Mouse (Mus musculus) macrophage (primary cell): ENCODE results near the gene Ctnnal1. TPM values are rescaled to one million over a fixed set of nuclear protein-coding genes. Genes with fewer than 3 reads are reported as not detected.

Experiments used
- H3K27ac ChIP-seq: fragments of 350-480 bp; formaldehyde crosslinking; 2 replicates; pipeline ENCODE4 v1.9.0; 2021
- H3K36me3 ChIP-seq: fragments of 350-480 bp; formaldehyde crosslinking; 2 replicates; pipeline ENCODE4 v1.9.0; 2021; ENCODE audit errors: inconsistent target
- H3K4me3 ChIP-seq: fragments of 350-480 bp; formaldehyde crosslinking; 2 replicates; pipeline ENCODE4 v1.9.0; 2021; ENCODE audit errors: inconsistent target
- H3K79me2 ChIP-seq: fragments of 350-480 bp; formaldehyde crosslinking; 2 replicates; pipeline ENCODE4 v1.9.0; 2021; ENCODE audit errors: inconsistent target
- whole genome bisulfite sequencing: methylation state at CpG from one replicate; pipeline ENCODE4 v1.1.7; 2026; ENCODE audit warnings: inconsistent platforms; ENCODE audit not compliant: missing documents; 5-methylcytosine and 5-hydroxymethylcytosine counted together
- polyA plus RNA-seq: library from polyadenylated mRNA; stranded (reverse); fragments of 250-400 nt; gene quantifications from 3 replicates; pipeline ENCODE4 v1.2.4, GENCODE M21; 2018; ENCODE audit warnings: inconsistent platforms

Ctnnal1 gene
- polyA plus RNA-seq, 1 experiment from 2014 or later = 0.23 TPM

- no peak overlapping the region for H3K27ac ChIP-seq
- no peak overlapping the region for H3K4me3 ChIP-seq
- no peaks in the 10 kb centered on the region for H3K36me3 ChIP-seq
- H3K79me2 ChIP-seq = no peaks in the 10 kb centered on the region
- 89% methylated on average over 12 of the region's 12 CpGs for WGBS
Measured at GRCm38 (mm10) chr4:56845896-56846533, 19.0 kb downstream of the Ctnnal1 start.

DNA sequence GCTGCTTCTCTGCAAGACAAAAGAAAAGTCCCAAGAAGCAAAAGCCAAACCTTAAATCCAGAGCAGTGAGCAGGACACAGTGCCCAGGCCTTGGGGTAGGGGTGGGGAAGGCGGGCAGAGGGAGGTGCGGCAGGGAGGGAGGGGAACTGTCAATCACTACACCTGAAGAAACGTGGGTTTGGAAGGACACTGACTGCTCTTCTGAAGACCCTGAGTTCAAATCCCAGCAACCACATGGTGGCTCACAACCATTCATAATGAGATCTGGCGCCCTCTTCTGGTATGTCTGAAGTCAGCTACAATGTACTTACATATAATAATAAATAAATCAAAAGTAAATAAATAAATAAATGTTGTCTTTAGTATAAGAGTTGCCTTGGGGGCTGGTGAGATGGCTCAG is 20.1 kb downstream of the Ctnnal1 start:
- no peaks in the 10 kb centered on the region for H3K36me3 ChIP-seq
- no peak overlapping the region for H3K4me3 ChIP-seq
- H3K27ac ChIP-seq = no peak overlapping the region
- WGBS = 95% methylated on average over 4 of the region's 4 CpGs
- H3K79me2 ChIP-seq = no peaks in the 10 kb centered on the region

- Histone ChIP-seq H3K4me3 (no peak overlapping the region), H3K27ac (no peak overlapping the region), H3K36me3 (no peaks in the 10 kb centered on the region), H3K79me2 (no peaks in the 10 kb centered on the region)
- 90% methylated on average over 2 of the region's 2 CpGs for WGBS
Measured at GRCm38 (mm10) chr4:56843963-56844362, 21.0 kb downstream of the Ctnnal1 start.

- Histone ChIP-seq H3K4me3 (no peak overlapping the region), H3K27ac (no peak overlapping the region), H3K79me2 (no peaks in the 10 kb centered on the region), H3K36me3 (no peaks in the 10 kb centered on the region)
- WGBS = 89% methylated on average over 7 of the region's 7 CpGs
Measured at GRCm38 (mm10) chr4:56842501-56842900, 22.5 kb downstream of the Ctnnal1 start.

- Histone ChIP-seq H3K27ac (no peak overlapping the region), H3K79me2 (no peaks in the 10 kb centered on the region), H3K4me3 (no peak overlapping the region), H3K36me3 (no peaks in the 10 kb centered on the region)
- WGBS = 90% methylated on average over 3 of the region's 3 CpGs
Measured at GRCm38 (mm10) chr4:56840297-56840696, 24.7 kb downstream of the Ctnnal1 start.

DNA sequence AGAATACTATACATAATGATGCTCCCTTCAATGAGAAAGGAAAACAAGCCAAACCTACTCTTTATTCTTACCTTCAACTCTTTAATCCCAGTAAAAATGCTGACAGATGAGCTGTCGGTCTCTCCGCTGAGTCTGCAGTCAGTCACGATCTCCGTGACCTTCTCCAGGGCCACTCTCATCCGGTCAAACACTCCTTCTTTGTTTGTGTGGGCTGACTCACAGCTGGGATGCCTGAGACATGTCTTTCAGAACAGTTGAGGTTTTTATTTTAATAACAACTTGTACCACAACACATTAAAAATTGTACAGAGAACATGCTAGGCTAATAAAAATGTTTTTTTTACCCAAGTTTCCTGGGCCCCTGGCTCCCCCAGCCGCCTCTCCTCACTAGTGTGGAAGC is 27.3 kb downstream of the Ctnnal1 start:
- Histone ChIP-seq H3K27ac (no peak overlapping the region), H3K4me3 (no peak overlapping the region), H3K79me2 (no peaks in the 10 kb centered on the region), H3K36me3 (no peaks in the 10 kb centered on the region)
- 97% methylated on average over 6 of the region's 6 CpGs for WGBS

DNA sequence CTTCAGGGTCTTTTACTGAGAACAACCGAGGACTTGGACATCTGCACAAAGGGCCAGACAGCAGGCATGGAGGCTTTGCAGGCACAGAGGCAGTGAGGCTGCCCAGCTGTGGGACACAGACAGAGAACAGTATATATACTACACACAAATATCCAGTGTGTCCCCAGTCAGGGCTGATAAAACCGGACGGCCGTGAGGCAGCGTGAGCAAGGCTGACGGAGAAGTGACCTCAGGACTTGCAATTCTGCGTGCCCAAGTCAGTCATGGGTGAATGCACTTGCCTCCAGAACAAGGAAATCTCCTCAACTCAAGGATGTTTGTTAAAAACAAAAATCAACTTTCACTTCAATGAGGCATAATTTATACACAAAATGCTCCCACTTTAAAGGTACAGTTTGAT is 33.0 kb downstream of the Ctnnal1 start:
- no peaks in the 10 kb centered on the region for H3K36me3 ChIP-seq
- WGBS = 93% methylated on average over 3 of the region's 7 CpGs
- no peaks in the 10 kb centered on the region for H3K79me2 ChIP-seq
- H3K27ac ChIP-seq = no peak overlapping the region
- H3K4me3 ChIP-seq = no peak overlapping the region

DNA sequence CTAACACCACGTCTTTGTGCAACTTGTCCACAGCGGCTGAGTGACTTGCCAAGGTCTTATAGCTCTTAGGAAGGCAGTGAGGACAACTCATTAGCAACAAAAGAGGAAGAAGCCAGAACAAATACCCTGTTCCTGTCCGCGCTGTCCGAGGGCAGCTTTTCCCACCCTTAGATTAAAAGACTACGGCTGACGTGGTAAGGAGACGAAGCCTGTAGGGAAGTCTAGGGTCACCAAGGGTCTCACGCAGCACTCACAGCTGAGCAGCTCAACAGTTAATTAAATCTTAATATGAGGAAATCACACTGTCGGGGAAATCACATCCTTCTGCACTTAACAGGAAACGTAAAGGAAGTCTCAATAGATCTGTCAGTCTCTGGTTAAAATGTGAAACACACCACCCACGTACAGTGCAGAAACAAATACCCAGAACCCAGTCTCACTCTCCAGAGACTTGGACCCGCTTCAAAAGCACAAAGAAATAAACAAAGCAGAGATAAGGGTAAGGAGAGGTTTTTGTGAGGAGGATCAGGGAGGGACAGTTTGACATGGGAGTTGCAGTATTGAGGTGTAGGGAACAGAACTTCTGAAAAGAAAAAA is 33.9 kb downstream of the Ctnnal1 start:
- WGBS = 61% methylated on average over 13 of the region's 13 CpGs
- Histone ChIP-seq H3K4me3 (no peak overlapping the region), H3K79me2 (no peaks in the 10 kb centered on the region), H3K36me3 (no peaks in the 10 kb centered on the region), H3K27ac (no peak overlapping the region)

DNA sequence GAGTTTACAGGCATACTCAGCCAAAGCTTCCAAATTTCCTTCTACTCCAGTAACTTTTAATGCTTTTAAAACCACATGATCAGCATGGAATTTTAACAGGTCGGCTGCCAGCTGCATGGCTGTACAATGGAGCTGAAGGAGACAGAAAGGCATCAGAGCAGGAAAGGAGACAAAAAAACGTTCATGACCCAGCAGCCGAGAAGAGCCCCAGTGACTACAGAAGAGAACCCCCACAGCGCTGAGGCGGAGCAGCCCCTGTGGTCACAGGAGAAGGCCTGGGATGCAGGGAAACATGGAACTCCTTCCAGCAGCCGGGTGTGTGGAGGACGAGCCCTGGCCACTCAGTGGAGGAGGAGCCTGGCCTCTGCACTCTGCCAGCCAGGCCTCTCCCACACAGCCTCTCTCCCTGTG is 35.5 kb downstream of the Ctnnal1 start:
- Histone ChIP-seq H3K36me3 (no peaks in the 10 kb centered on the region), H3K4me3 (no peak overlapping the region), H3K79me2 (no peaks in the 10 kb centered on the region), H3K27ac (no peak overlapping the region)
- WGBS = 96% methylated on average over 6 of the region's 7 CpGs

GRCm38 (mm10) chr4:56828932-56829331 is 36.1 kb downstream of the Ctnnal1 start:
- Histone ChIP-seq H3K4me3 (no peak overlapping the region), H3K79me2 (no peaks in the 10 kb centered on the region), H3K27ac (no peak overlapping the region), H3K36me3 (no peaks in the 10 kb centered on the region)
- WGBS = 100% methylated on average over 3 of the region's 3 CpGs

- Histone ChIP-seq H3K36me3 (no peaks in the 10 kb centered on the region), H3K27ac (no peak overlapping the region), H3K79me2 (no peaks in the 10 kb centered on the region), H3K4me3 (no peak overlapping the region)
- WGBS = 94% methylated on average over 9 of the region's 9 CpGs
Measured at GRCm38 (mm10) chr4:56824231-56824630, 40.8 kb downstream of the Ctnnal1 start.

GRCm38 (mm10) chr4:56820017-56820550 is 44.9 kb downstream of the Ctnnal1 start:
- H3K79me2 ChIP-seq = no peaks in the 10 kb centered on the region
- H3K27ac ChIP-seq = no peak overlapping the region
- H3K36me3 ChIP-seq = no peaks in the 10 kb centered on the region
- H3K4me3 ChIP-seq = no peak overlapping the region

DNA sequence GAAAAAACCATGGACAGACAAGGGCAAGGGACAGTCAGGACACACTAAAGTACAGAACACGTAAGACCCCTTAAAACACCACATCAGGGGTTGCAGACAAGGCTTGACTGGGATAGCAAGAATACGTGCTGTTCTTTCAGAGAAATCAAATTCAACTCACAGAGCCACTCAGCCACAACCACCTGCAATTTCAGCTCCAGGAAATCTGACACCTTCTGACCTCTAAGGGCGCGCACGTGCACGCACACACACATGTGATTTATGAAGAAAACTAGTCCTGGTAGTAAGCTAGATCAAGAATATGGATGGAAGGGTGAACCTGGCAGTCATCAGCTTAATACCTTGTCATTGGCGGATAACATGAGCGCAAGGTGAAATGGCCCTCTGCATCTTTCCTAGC is 49.9 kb downstream of the Ctnnal1 start:
- Histone ChIP-seq H3K36me3 (no peaks in the 10 kb centered on the region), H3K4me3 (no peak overlapping the region), H3K79me2 (no peaks in the 10 kb centered on the region), H3K27ac (no peak overlapping the region)
- WGBS = 95% methylated on average over 8 of the region's 8 CpGs

DNA sequence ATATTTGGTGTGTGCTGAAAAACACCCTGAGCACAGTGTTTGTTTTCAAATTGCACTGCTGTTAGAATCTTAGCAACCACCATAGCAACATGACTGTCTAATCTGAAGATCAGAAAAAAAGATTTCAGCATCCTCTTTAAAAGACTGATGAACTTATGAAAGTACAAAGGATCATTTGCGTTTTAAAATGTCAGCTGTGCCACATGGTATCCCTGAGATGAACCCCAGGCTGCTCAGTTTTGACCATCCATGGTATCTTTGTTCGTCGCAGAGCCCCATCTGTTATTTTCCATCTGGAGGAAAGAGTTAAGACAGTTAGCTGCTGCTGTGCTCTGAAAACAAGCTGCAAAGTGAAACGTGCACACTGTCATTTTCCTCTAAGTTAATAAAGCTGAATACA is 52.9 kb downstream of the Ctnnal1 start:
- H3K79me2 ChIP-seq = no peaks in the 10 kb centered on the region
- H3K36me3 ChIP-seq = no peaks in the 10 kb centered on the region
- no peak overlapping the region for H3K4me3 ChIP-seq
- WGBS = 96% methylated on average over 4 of the region's 4 CpGs
- no peak overlapping the region for H3K27ac ChIP-seq

- Histone ChIP-seq H3K79me2 (no peaks in the 10 kb centered on the region), H3K36me3 (no peaks in the 10 kb centered on the region), H3K4me3 (no peak overlapping the region), H3K27ac (no peak overlapping the region)
- 82% methylated on average over 3 of the region's 3 CpGs for WGBS
Measured at GRCm38 (mm10) chr4:56811642-56812041, 53.3 kb downstream of the Ctnnal1 start.

GRCm38 (mm10) chr4:56809050-56809449 is 55.9 kb downstream of the Ctnnal1 start:
- H3K79me2 ChIP-seq = no peaks in the 10 kb centered on the region
- peaks cover 10% of the 10 kb centered on the region for H3K36me3 ChIP-seq
- no peak overlapping the region for H3K27ac ChIP-seq
- no peak overlapping the region for H3K4me3 ChIP-seq
- WGBS = 93% methylated on average over 4 of the region's 4 CpGs
